Mouse (Mus musculus): ENCODE measurements at regions not wholly inside any gene's neighbourhood (a gene's known extent, or its start where the extent isn't known, plus 50 kb on each side); places are given as distances from the start of the nearest gene placed in this dataset.

DNA sequence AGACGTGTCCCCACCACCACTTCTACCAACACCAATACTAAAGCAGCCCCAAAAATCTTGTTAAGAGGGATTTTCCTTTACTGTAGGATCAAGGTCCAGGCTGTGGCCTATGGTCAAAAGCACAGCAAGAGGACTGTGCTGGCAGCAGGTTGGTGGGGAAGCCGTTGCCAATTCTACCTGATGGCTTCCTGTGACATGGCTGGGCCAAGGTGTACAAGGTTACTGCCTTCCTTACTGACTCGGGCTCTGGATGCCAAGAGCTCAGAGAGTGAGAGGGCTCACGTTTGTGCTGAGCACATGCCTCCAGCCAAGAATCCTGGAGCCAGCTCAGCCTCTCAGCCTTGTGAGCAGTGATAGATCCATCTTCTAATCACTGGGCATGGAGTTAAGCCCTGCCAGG, 92.3 kb upstream of the Vstm2b start:
- intact Hi-C loops (cut with DNase I; ENCODE audit: low total_unique reads) = no loop called here
- no peak for DNase-seq

DNA sequence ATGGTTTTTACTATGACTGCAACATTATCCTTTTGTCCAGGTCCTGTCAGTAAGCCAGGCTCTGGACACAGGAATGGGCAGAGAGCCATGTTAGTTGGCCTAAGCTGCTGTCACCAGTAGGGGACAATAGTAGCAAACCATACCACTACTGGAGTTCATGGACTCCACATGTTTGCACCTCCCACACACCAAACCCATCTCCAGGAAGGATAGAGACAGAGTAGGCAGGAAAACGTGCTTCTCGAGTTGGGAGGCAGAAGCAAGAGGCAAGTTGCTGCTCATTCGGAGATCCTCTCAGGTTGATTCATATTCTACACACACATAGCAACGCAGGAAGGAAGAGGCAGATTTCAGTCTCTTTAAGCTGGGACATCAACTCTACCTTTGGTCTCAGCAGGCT, 85.2 kb upstream of the Vstm2b start:
- no peak for DNase-seq
- intact Hi-C loops (cut with DNase I; ENCODE audit: low total_unique reads) = no loop called here

DNA sequence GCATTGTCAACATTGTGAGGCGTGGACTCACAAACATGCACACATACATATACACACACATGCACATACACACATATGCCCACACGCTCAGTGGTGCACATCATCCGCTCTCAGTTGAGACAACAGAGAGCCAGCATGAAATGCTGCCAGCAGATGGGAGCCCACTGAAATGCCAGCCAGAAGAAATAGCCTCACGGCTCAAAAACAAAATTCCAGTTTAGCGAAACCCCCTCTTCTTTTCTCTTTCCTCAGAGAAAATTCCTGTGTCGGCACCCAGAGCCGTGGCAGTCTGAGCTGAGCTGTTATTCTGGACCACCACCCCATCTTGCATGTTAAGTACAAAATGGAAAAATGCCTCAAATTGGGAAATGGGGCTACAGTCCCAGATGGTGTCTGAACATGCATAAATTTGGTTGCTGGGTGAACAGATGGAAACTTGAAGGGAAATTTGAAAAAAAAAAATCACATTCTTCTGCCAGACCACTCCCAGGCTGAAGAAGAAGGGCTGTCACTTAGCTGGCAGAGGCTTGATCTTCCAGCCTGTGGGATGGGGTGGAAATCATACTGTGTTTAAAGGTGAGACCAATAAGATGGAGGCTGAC, 72.9 kb upstream of the Vstm2b start:
- intact Hi-C loops (cut with DNase I; ENCODE audit: low total_unique reads) = no loop called here
- DNase-seq = no peak

DNA sequence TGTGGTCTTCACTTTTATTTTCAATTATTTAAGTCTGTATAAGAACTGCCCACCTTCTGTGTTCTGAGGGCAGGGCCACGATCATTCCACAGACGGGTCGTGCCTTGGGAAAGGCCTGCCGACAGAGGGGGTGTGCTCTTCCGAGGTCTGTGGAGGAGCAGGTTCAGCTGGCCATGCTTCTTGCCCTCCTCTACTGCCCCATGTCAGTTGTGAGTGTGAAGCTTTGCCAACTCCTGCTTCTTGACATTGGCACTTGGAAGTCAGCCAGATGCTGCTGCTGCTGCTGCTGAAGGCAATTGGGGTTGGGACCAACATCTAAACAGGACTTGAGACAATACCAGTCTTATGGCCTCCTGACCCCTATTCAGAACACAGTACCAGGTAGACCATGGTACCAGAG, 68.6 kb upstream of the Vstm2b start:
- DNase-seq = no peak
- intact Hi-C loops (cut with DNase I; ENCODE audit: low total_unique reads) = no loop called here

GRCm38 (mm10) chr7:40831583-40831982, 66.5 kb upstream of the Vstm2b start:
- intact Hi-C loops (cut with DNase I; ENCODE audit: low total_unique reads) = no loop called here
- no peak for DNase-seq

GRCm38 (mm10) chr7:40842344-40842992, 55.7 kb upstream of the Vstm2b start:
- intact Hi-C loops (cut with DNase I; ENCODE audit: low total_unique reads) = no loop called here
- no peak for DNase-seq

DNA sequence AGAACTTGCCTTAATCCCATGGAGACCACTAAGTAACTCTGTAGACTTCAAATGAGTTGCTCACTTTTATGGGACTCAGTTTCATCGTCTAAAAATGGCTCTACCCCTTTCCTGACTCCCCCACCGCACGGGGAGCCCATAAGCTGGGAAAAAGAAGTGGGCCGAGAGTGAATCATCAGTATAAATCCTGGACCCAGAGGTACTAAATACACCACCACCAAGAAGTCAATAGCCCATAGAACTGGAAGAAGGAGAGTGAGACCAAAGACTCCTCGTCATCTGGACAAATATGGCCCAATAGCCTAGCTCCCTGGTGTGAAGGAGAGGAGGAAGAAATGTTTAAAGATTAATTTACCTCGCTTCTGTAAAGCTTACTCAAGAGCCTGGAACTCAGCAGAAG, 51.6 kb upstream of the Vstm2b start:
- intact Hi-C loops (cut with DNase I; ENCODE audit: low total_unique reads) = no loop called here
- DNase-seq = no peak
